In genomic region chr15:5235527-5235926, GRCm38 (mm10) we compare ENCODE assay signal across 9 mouse cellular contexts. TPM values are rescaled to one million over a fixed set of nuclear protein-coding genes. Genes with fewer than 3 reads are reported as not detected.
A peak's percentile ranks its signal among the peaks of the same experiment; 100 is the strongest.
DNase-seq lines count a peak whose midpoint lies in the region; ATAC-seq and TF ChIP-seq lines count a peak whose summit lies in the region.
"Had no signal": no experiment of that assay in that cellular context is flagged by ENCODE, and none has a peak within 500 bp of the region (broad histone marks: within the 10 kb centered on the region; RNA-seq: fewer than 3 reads in every experiment).

No protein-coding gene starts in this region.

- no peaks in the 10 kb centered on the region for H3K27me3 ChIP-seq in limb, embryonic 14.5 days (ENCODE audit: control insufficient read depth, insufficient read depth, low read length)
- peaks cover 3% of the 10 kb centered on the region; the same call in 1 of the 2 replicates for H3K27me3 ChIP-seq in limb, embryonic 10.5 days (ENCODE audit: low read depth, poor library complexity, severe bottlenecking)
- H3K27me3 ChIP-seq in embryonic facial prominence, embryonic 11.5 days (ENCODE audit: control insufficient read depth, insufficient read depth, low read length) = no peaks in the 10 kb centered on the region

- 29% methylated on average over 8 of the region's 8 CpGs for WGBS in limb, embryonic 14.5 days
- 48% methylated on average over 8 of the region's 8 CpGs for WGBS in limb, embryonic 10.5 days
- WGBS in embryonic facial prominence, embryonic 11.5 days = 34% methylated on average over 8 of the region's 8 CpGs

- 0 out of 2 replicates have a peak overlapping the region, but pooled peaks have one; percentile 16 for H3K9ac ChIP-seq in limb, embryonic 14.5 days (ENCODE audit: low read depth, low read length, severe bottlenecking)
- no peak overlapping the region for H3K9ac ChIP-seq in embryonic facial prominence, embryonic 11.5 days (replicated peaks; ENCODE audit: low read length)
- H3K9ac ChIP-seq: embryonic facial prominence, embryonic 13.5 days; limb, embryonic 12.5 days had no signal

- peaks cover 15% of the 10 kb centered on the region for H3K4me1 ChIP-seq in limb, embryonic 14.5 days (ENCODE audit: control insufficient read depth, insufficient read depth, low read length)
- H3K4me1 ChIP-seq in limb, embryonic 10.5 days = no peaks in the 10 kb centered on the region
- no peaks in the 10 kb centered on the region for H3K4me1 ChIP-seq in embryonic facial prominence, embryonic 11.5 days (ENCODE audit: control insufficient read depth, insufficient read depth, low read length)

- no peak overlapping the region for H3K27ac ChIP-seq in limb, embryonic 14.5 days (replicated peaks; ENCODE audit: low read depth, low read length)
- H3K27ac ChIP-seq in limb, embryonic 10.5 days = no peak overlapping the region
- H3K27ac ChIP-seq in embryonic facial prominence, embryonic 11.5 days (replicated peaks; ENCODE audit: low read depth, low read length) = no peak overlapping the region
- H3K27ac ChIP-seq: embryonic facial prominence, embryonic 13.5 days; limb, embryonic 12.5 days had no signal

- H3K36me3 ChIP-seq in limb, embryonic 14.5 days (ENCODE audit: control insufficient read depth, insufficient read depth, low read length) = peaks cover 5% of the 10 kb centered on the region; the same call in 1 of the 2 replicates
- no peaks in the 10 kb centered on the region for H3K36me3 ChIP-seq in limb, embryonic 10.5 days
- no peaks in the 10 kb centered on the region for H3K36me3 ChIP-seq in embryonic facial prominence, embryonic 11.5 days (replicated peaks; ENCODE audit: control insufficient read depth, insufficient read depth, low read depth, low read length)
- H3K36me3 ChIP-seq: embryonic facial prominence, embryonic 13.5 days; limb, embryonic 12.5 days had no signal

- no peak for ATAC-seq in limb, embryonic 14.5 days (ENCODE audit: low FRiP score, low read depth)
- no peak for ATAC-seq in embryonic facial prominence, embryonic 11.5 days (replicated peaks; ENCODE audit: insufficient number of reproducible peaks, low FRiP score, low TSS enrichment, low read depth)
- ATAC-seq in megakaryocyte-erythroid progenitor cell, adult 5-6 weeks (replicated peaks; ENCODE audit: low FRiP score, low TSS enrichment, poor library complexity, severe bottlenecking) = no peak

- H3K9me3 ChIP-seq in limb, embryonic 14.5 days (ENCODE audit: control insufficient read depth, low read length) = no peaks in the 10 kb centered on the region
- H3K9me3 ChIP-seq in limb, embryonic 10.5 days (replicated peaks) = no peaks in the 10 kb centered on the region
- no peaks in the 10 kb centered on the region for H3K9me3 ChIP-seq in embryonic facial prominence, embryonic 11.5 days (replicated peaks; ENCODE audit: control insufficient read depth, low read length)
- H3K9me3 ChIP-seq: embryonic facial prominence, embryonic 13.5 days; limb, embryonic 12.5 days had no signal

- no peak for TF ChIP-seq POLR2A in limb, embryonic 14.5 days (IDR thresholded peaks at IDR 0.05; ENCODE audit: borderline replicate concordance, extremely low read depth, insufficient read depth, insufficient read length)

- H3K4me3 ChIP-seq in limb, embryonic 14.5 days (replicated peaks; ENCODE audit: low read length) = no peak overlapping the region
- H3K4me3 ChIP-seq in limb, embryonic 10.5 days = no peak overlapping the region
- no peak overlapping the region for H3K4me3 ChIP-seq in embryonic facial prominence, embryonic 11.5 days (ENCODE audit: low read depth, low read length)
- H3K4me3 ChIP-seq: embryonic facial prominence, embryonic 13.5 days; limb, embryonic 12.5 days had no signal

- DNase-seq in limb, embryonic 14.5 days (ENCODE audit: low spot score) = no peak
- no peak for DNase-seq in limb, embryonic 10.5 days (ENCODE audit: low spot score)
- peak; percentile 56 for DNase-seq in adrenal gland, adult 2 months
- peak; percentile 47 for DNase-seq in embryonic facial prominence, embryonic 11.5 days (ENCODE audit: low spot score)
- peak; percentile 66 for DNase-seq in kidney, postnatal 10 days
- DNase-seq in lung, postnatal 14 days = peak; percentile 31

- no peak overlapping the region for H3K4me2 ChIP-seq in limb, embryonic 14.5 days (replicated peaks; ENCODE audit: low read depth, low read length, severe bottlenecking)
- no peak overlapping the region for H3K4me2 ChIP-seq in embryonic facial prominence, embryonic 11.5 days (ENCODE audit: low read depth, low read length)
- H3K4me2 ChIP-seq: embryonic facial prominence, embryonic 13.5 days; limb, embryonic 12.5 days had no signal

RNA-seq across cellular contexts. Expression of gene Ptger4, which starts 8.5 kb away (rescaled TPM):
- 3.4 and 5.2 TPM in 2 replicates for polyA plus RNA-seq in limb, embryonic 14.5 days (2012; rRNA removed)
- 4.7 and 4.9 TPM in 2 replicates for polyA plus RNA-seq in limb, embryonic 14.5 days (2014; fragmentation: Nextera tagmentation; extraction: Ambion mirVana)
- polyA plus RNA-seq in limb, embryonic 10.5 days (2016; fragmentation: Nextera tagmentation; extraction: Ambion mirVana) = 0.84 and 1.4 TPM in 2 replicates
- total RNA-seq in adrenal gland, adult 2 months (2021) = 1 to 10 TPM; 1.2 to 1.3 TPM
- polyA plus RNA-seq in adrenal gland, adult 2 months (2012; rRNA removed) = 4.4 and 5.5 TPM in 2 replicates
- 1.5 TPM in 2 replicates for polyA plus RNA-seq in embryonic facial prominence, embryonic 11.5 days (2014; fragmentation: Nextera tagmentation; extraction: Ambion mirVana)
- 7.3 and 9.9 TPM in 2 replicates for total RNA-seq in megakaryocyte-erythroid progenitor cell, adult 5-6 weeks (2014; fragmentation: Nextera tagmentation)
- total RNA-seq in megakaryocyte-erythroid progenitor cell, adult 5-6 weeks (2017) = 5.1 and 5.9 TPM in 2 replicates

RNA-seq across cellular contexts. Expression of gene Ttc33, which starts 50.2 kb away (rescaled TPM):
- polyA plus RNA-seq in limb, embryonic 14.5 days (2012; rRNA removed) = 11.6 and 19.0 TPM in 2 replicates
- polyA plus RNA-seq in limb, embryonic 14.5 days (2014; fragmentation: Nextera tagmentation; extraction: Ambion mirVana) = 38.4 and 43.0 TPM in 2 replicates
- polyA plus RNA-seq in limb, embryonic 10.5 days (2016; fragmentation: Nextera tagmentation; extraction: Ambion mirVana) = 35.4 and 37.2 TPM in 2 replicates
- 10 to 100 TPM; 52.5 to 63.2 TPM for total RNA-seq in adrenal gland, adult 2 months (2021)
- polyA plus RNA-seq in adrenal gland, adult 2 months (2012; rRNA removed) = 0.66 and 1.2 TPM in 2 replicates
- polyA plus RNA-seq in embryonic facial prominence, embryonic 11.5 days (2014; fragmentation: Nextera tagmentation; extraction: Ambion mirVana) = 50.7 and 53.9 TPM in 2 replicates
- 12.6 and 21.2 TPM in 2 replicates for total RNA-seq in megakaryocyte-erythroid progenitor cell, adult 5-6 weeks (2014; fragmentation: Nextera tagmentation)
- total RNA-seq in megakaryocyte-erythroid progenitor cell, adult 5-6 weeks (2017) = 35.6 and 36.8 TPM in 2 replicates

Comparison
In these comparisons a context has a peak if more than half of its experiments do, and no peak if none do; other contexts are left out.
1. DNase-seq: peak in adrenal gland, adult 2 months (single experiment), embryonic facial prominence, embryonic 11.5 days (single experiment), kidney, postnatal 10 days (single experiment) and lung, postnatal 14 days (single experiment); none in limb, embryonic 14.5 days (single experiment) and limb, embryonic 10.5 days (single experiment).